Mouse (Mus musculus) midbrain, postnatal 0 days (tissue): ENCODE results near the gene Stum. TPM values are rescaled to one million over a fixed set of nuclear protein-coding genes. Genes with fewer than 3 reads are reported as not detected.
"Not testable (repeated sequence)": the region's sequence is repeated elsewhere in the genome, so short reads cannot be mapped to it uniquely, and the experiment has no call there.

Experiments
- ATAC-seq: fragments of 200-750 bp; cut with Nextera tagmentation; 2 replicates; pipeline ENCODE4 v1.8.0; 2017; ENCODE audit warnings: moderate number of reproducible peaks, mild to moderate bottlenecking, moderate TSS enrichment, moderate library complexity; ENCODE audit not compliant: low FRiP score
- DNase-seq: peaks from one replicate; pipeline ENCODE4 v3.0.0-alpha.2; 2015; ENCODE audit warnings: low spot score
- H3K27ac ChIP-seq: fragments of 300-500 bp; sonication (generic); 2 replicates; pipeline ENCODE4 v1.5.1; 2014; ENCODE audit warnings: low read depth, mild to moderate bottlenecking, low read length, mixed read lengths
- H3K27me3 ChIP-seq: fragments of 300-500 bp; sonication (generic); 2 replicates; pipeline ENCODE4 v1.6.1; 2014; ENCODE audit warnings: low read length, control low read depth, mixed read lengths; ENCODE audit not compliant: insufficient read depth
- H3K36me3 ChIP-seq: fragments of 300-500 bp; sonication (generic); 2 replicates; pipeline ENCODE4 v1.6.1; 2014; ENCODE audit warnings: low read length, control low read depth, mixed read lengths; ENCODE audit not compliant: insufficient read depth
- H3K4me1 ChIP-seq: fragments of 300-500 bp; sonication (generic); 2 replicates; pipeline ENCODE4 v1.6.1; 2014; ENCODE audit warnings: mild to moderate bottlenecking, control low read depth, antibody characterized with exemption, low read length, mixed read lengths; ENCODE audit not compliant: insufficient read depth
- H3K4me2 ChIP-seq: fragments of 300-500 bp; sonication (generic); 2 replicates; pipeline ENCODE4 v1.6.1; 2014; ENCODE audit warnings: low read depth, mild to moderate bottlenecking, low read length, mixed read lengths; ENCODE audit not compliant: poor library complexity, severe bottlenecking
- H3K4me3 ChIP-seq: fragments of 300-500 bp; sonication (generic); 2 replicates; pipeline ENCODE4 v1.5.1; 2014; ENCODE audit warnings: low read depth, mild to moderate bottlenecking, low read length, moderate library complexity
- H3K9ac ChIP-seq: fragments of 300-500 bp; sonication (generic); replicated peaks from 2 replicates; pipeline ENCODE4 v1.6.1; 2014; ENCODE audit warnings: mild to moderate bottlenecking, low read length, moderate library complexity, mixed read lengths; ENCODE audit not compliant: poor library complexity, severe bottlenecking
- H3K9me3 ChIP-seq: fragments of 300-500 bp; sonication (generic); 2 replicates; pipeline ENCODE4 v1.6.1; 2016; ENCODE audit warnings: low read length, control low read depth
- CTCF ChIP-seq: IDR thresholded peaks from 2 replicates; pipeline ENCODE4 v1.5.1; 2016; ENCODE audit warnings: antibody characterized with exemption, mild to moderate bottlenecking
- WGBS: fragments of 180-500 bp; shearing (Covaris S2); extraction: QIAGEN DNeasy Blood & Tissue Kit; methylation state at CpG from one replicate; pipeline ENCODE4 v1.1.7; 2014; 5-methylcytosine and 5-hydroxymethylcytosine counted together
- polyA plus RNA-seq: library from polyadenylated mRNA; unstranded; fragments of >200 nt; fragmentation: Nextera tagmentation; extraction: Ambion mirVana; gene quantifications from 2 replicates; pipeline ENCODE4 v1.2.1, GENCODE M21; 2015
- total RNA-seq: library from RNA; depleted of rRNA; stranded (reverse); fragments of >200 nt; gene quantifications from 2 replicates; pipeline ENCODE4 v1.2.3, GENCODE M21; 2014

Stum gene
- total and polyA plus RNA-seq, 2 experiments from 2014 or later, result 17.8 to 86.7 TPM

DNA sequence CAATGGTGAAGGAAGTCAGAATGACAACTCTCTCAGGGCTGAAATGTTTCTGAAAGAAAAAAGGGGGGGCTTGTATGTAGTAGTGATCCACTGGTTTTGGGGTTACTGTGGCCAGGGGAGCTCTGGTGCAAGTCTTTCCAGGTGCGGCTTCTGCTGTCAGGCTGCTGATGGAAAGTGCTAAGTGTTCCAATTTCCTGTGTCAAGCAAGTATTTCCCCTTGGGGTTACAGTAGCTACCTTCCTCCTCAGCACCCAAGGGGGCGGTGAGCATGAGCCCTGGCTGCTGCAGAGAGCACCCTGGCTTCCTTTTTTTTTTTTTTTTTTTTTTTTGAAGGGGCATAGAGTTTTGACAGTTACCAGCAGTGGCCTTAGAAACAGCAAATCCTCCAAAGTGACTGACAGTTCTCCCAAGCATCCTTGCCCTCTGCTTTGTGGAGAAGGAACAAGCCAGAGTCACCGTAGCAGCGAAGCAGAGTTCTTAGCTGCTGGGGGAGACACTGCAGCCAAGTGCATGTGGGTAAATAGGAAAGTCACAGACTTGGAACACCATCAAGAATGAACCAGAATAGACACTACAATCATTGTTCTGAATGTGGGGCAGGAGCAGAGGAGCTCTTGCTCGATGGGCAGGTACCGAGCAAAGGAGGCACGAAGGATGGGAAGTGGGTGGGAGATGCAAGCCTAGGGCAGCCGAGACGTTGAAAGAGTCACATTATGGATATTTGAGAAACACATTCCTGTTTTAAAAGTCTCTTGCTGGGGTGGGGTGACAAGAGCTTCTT, 90.1 kb downstream of the Stum start:
- ATAC-seq (no peak), DNase-seq (peak; percentile 62)
- Histone ChIP-seq H3K9me3 (no peaks in the 10 kb centered on the region), H3K27me3 (no peaks in the 10 kb centered on the region), H3K4me2 (no peak overlapping the region), H3K36me3 (no peaks in the 10 kb centered on the region), H3K4me3 (no peak overlapping the region), H3K27ac (0 out of 2 replicates have a peak overlapping the region, but pooled peaks have one; percentile 38), H3K4me1 (0 out of 2 replicates have a peak, but pooled peaks cover 5% of the 10 kb centered on the region), H3K9ac (no peak overlapping the region)
- WGBS, result 76% methylated on average over 9 of the region's 9 CpGs
- TF ChIP-seq CTCF, result no peak

DNA sequence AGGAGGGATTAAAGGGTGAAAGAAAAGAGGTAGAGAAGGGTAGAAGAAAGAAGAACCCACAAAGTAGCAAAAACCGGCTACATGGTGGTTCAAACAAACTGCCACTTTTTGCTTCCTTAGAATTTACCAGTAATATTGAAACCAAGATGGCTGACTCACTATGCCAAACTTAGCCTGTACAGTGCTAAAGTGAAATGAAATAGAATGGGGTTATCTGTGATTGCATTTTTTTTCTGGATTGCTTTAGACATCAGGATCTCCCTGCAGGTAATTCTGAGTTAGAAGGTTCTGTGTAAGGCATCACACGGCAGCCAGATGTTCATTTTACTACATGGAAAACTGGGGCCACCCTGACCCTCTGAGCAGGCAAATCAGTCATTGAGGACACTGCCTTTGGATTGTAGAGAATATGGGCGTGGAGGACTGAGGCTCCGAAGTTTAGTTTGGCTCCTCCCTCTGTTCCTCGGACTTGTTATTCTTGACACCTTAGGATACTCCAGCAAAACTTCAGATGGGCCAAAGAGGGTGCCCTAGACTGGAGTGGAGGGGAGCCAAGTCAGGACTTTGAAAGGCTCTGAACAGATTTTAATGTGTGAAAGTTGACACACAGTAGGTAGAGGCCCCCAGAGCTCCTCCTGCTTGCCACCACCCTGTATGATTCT, 91.0 kb downstream of the Stum start:
- WGBS, result 85% methylated on average over 5 of the region's 5 CpGs
- Histone ChIP-seq H3K27me3 (no peaks in the 10 kb centered on the region), H3K9me3 (no peaks in the 10 kb centered on the region), H3K27ac (no peak overlapping the region), H3K4me2 (no peak overlapping the region), H3K9ac (no peak overlapping the region), H3K4me1 (0 out of 2 replicates have a peak, but pooled peaks cover 6% of the 10 kb centered on the region), H3K36me3 (no peaks in the 10 kb centered on the region), H3K4me3 (no peak overlapping the region)
- ATAC-seq, result no peak
- no peak for TF ChIP-seq CTCF
- no peak for DNase-seq

- WGBS, result 92% methylated on average over 4 of the region's 4 CpGs
- Histone ChIP-seq H3K4me2 (no peak overlapping the region), H3K4me1 (0 out of 2 replicates have a peak, but pooled peaks cover 6% of the 10 kb centered on the region), H3K27me3 (no peaks in the 10 kb centered on the region), H3K9ac (no peak overlapping the region), H3K9me3 (no peaks in the 10 kb centered on the region), H3K27ac (no peak overlapping the region), H3K4me3 (no peak overlapping the region), H3K36me3 (no peaks in the 10 kb centered on the region)
- no peak for ATAC-seq
- DNase-seq, result no peak
- no peak for TF ChIP-seq CTCF
Observed at GRCm38 (mm10) chr1:180391575-180391945, 91.7 kb downstream of the Stum start.

GRCm38 (mm10) chr1:180390746-180391574, 92.3 kb downstream of the Stum start:
- H3K4me2 ChIP-seq, result no peak overlapping the region
- TF ChIP-seq CTCF, result no peak
- 78% methylated on average over 10 of the region's 10 CpGs for WGBS
- 0 out of 2 replicates have a peak, but pooled peaks cover 6% of the 10 kb centered on the region for H3K4me1 ChIP-seq
- H3K9me3 ChIP-seq, result no peaks in the 10 kb centered on the region
- ATAC-seq (no peak), DNase-seq (no peak)
- H3K9ac ChIP-seq, result no peak overlapping the region
- H3K27me3 ChIP-seq, result no peaks in the 10 kb centered on the region
- H3K36me3 ChIP-seq, result no peaks in the 10 kb centered on the region
- peak overlapping the region; percentile 32; the same call in 1 of the 2 replicates for H3K27ac ChIP-seq
- no peak overlapping the region for H3K4me3 ChIP-seq

DNA sequence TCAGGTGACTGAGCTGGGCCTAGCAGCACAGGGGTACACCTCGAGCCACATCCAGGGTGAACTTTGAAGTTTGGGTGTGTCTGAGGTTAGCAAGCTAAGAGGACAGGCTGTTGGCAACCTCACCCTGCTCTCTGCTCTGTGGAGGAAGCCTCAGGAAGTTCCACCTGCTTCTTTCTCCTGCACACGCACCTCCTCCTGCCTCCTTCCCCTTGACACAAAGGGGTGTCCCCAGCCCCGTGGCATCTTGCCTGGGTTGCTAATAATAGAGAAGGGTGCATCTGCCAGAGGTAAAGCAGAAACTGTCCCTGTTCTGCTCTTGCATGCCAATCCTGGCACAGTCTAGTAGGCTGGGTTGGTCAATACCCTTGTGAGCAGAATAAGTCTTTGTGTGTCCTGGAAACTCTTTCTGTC, 93.0 kb downstream of the Stum start:
- ATAC-seq, result no peak
- Histone ChIP-seq H3K27ac (peak overlapping the region; percentile 32; the same call in 1 of the 2 replicates), H3K9me3 (no peaks in the 10 kb centered on the region), H3K36me3 (no peaks in the 10 kb centered on the region), H3K9ac (no peak overlapping the region), H3K4me2 (no peak overlapping the region), H3K27me3 (no peaks in the 10 kb centered on the region), H3K4me1 (0 out of 2 replicates have a peak, but pooled peaks cover 6% of the 10 kb centered on the region), H3K4me3 (no peak overlapping the region)
- no peak for TF ChIP-seq CTCF
- WGBS, result 63% methylated on average over 3 of the region's 3 CpGs
- no peak for DNase-seq

DNA sequence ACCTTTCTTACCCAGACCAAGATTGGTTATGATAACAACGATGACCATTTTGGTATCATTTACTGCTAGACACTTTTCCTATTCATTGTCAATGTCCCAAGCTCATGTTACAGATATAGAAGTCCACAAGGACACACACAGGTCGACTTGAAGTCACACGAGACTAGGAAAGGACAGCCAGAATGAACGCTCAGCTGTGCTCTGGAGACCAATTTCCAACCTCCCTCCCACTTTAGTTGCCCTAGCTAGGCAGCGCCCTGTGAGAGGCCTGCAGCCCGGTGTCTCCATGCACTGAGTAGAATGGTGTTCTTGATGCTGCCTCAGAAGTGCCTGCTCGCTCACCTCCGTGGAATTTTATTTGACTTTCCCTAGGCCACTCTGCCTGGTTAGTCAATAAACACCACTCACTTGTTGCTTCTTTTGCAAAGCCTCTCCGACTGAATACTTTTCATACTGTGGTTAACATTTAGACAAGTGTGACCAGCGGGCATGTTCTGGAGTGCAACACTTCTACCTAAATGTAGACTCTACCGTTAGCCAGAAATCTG, 94.0 kb downstream of the Stum start:
- H3K4me2 ChIP-seq, H3K4me1 ChIP-seq, DNase-seq, ATAC-seq, H3K4me3 ChIP-seq, H3K27me3 ChIP-seq, H3K36me3 ChIP-seq, H3K9me3 ChIP-seq, H3K9ac ChIP-seq: not testable (repeated sequence)
- H3K27ac ChIP-seq, result 0 out of 2 replicates have a peak overlapping the region, but pooled peaks have one; percentile 7
- WGBS, result 88% methylated on average over 11 of the region's 11 CpGs
